Mouse (Mus musculus): ENCODE results near the gene Nudt10. TPM values are rescaled to one million over a fixed set of nuclear protein-coding genes. Genes with fewer than 3 reads are reported as not detected.
A peak's percentile ranks its signal among the peaks of the same experiment; 100 is the strongest.

Nudt10 gene
- not detected in 2 replicates for total RNA-seq (2017)

GRCm38 (mm10) chrX:6172823-6173640 is at the start of gene Nudt10:
Gene Nudt10, minus strand, starts transcription at chrX:6173015.
- peak; percentile 22; the same call in 1 of the 2 replicates for ATAC-seq (replicated peaks; ENCODE audit: low read depth, poor library complexity, severe bottlenecking)

GRCm38 (mm10) chrX:6172136-6172822 is 536 bp downstream of the Nudt10 start:
- ATAC-seq (replicated peaks; ENCODE audit: low read depth, poor library complexity, severe bottlenecking): peak; percentile 42; the same call in 1 of the 2 replicates

GRCm38 (mm10) chrX:6171718-6172117 is 1.1 kb downstream of the Nudt10 start:
- 0 out of 2 replicates have a peak, but pooled peaks have one; percentile 5 for ATAC-seq (replicated peaks; ENCODE audit: low read depth, poor library complexity, severe bottlenecking)

Other genes starting within 250 kb of the Nudt10 start
- gene Nudt11, start 125.6 kb downstream of the Nudt10 start, total RNA-seq (2017): not detected in 2 replicates
- gene AU022751, start 89.6 kb downstream of the Nudt10 start, total RNA-seq (2017): not detected in 2 replicates
- not detected in 2 replicates for gene Bmp15, start 147.7 kb upstream of the Nudt10 start, total RNA-seq (2017)
- 1.2 TPM in 2 replicates for gene Shroom4, start 226.8 kb upstream of the Nudt10 start, total RNA-seq (2017)